Mouse (Mus musculus): Measurements from ENCODE around the gene Prm3. TPM values are rescaled to one million over a fixed set of nuclear protein-coding genes. Genes with fewer than 3 reads are reported as not detected.
"Not testable (repeated sequence)": the region's sequence is repeated elsewhere in the genome, so short reads cannot be mapped to it uniquely, and the experiment has no call there.

Prm3 gene
- polyA plus RNA-seq, 1 experiment from 2014 or later, result not detected

GRCm38 (mm10) chr16:10825840-10826239 lies 35.1 kb upstream of the Prm3 start:
- H3K4me2 ChIP-seq, result no peak overlapping the region
- no peak for ATAC-seq (ENCODE audit: low read depth)
- no peaks in the 10 kb centered on the region for H3K9me3 ChIP-seq (replicated peaks)
- no peaks in the 10 kb centered on the region for H3K4me1 ChIP-seq (replicated peaks)
- H3K36me3 ChIP-seq, result no peaks in the 10 kb centered on the region
- H3K27ac ChIP-seq, result no peak overlapping the region
- no peak for DNase-seq
- 72% methylated on average over 4 of the region's 4 CpGs for WGBS (ENCODE audit: insufficient replicate concordance)
- H3K27me3 ChIP-seq, result no peaks in the 10 kb centered on the region; the same call in 1 of the 2 replicates
- H3K9ac ChIP-seq, result no peak overlapping the region
- H3K4me3 ChIP-seq (replicated peaks), result no peak overlapping the region

GRCm38 (mm10) chr16:10824536-10824935 lies 33.8 kb upstream of the Prm3 start:
- no peak for ATAC-seq (ENCODE audit: low read depth)
- 71% methylated on average over 1 of the region's 1 CpGs for WGBS (ENCODE audit: insufficient replicate concordance)
- no peaks in the 10 kb centered on the region; the same call in 1 of the 2 replicates for H3K27me3 ChIP-seq
- H3K4me2 ChIP-seq, result no peak overlapping the region
- no peak overlapping the region for H3K27ac ChIP-seq
- DNase-seq, result no peak
- H3K4me3 ChIP-seq (replicated peaks), result no peak overlapping the region
- no peak overlapping the region for H3K9ac ChIP-seq
- H3K36me3 ChIP-seq, result no peaks in the 10 kb centered on the region
- no peaks in the 10 kb centered on the region for H3K4me1 ChIP-seq (replicated peaks)
- H3K9me3 ChIP-seq (replicated peaks), result no peaks in the 10 kb centered on the region

GRCm38 (mm10) chr16:10821387-10821786 lies 30.7 kb upstream of the Prm3 start:
- Histone ChIP-seq H3K4me1 (replicated peaks) (0 out of 2 replicates have a peak, but pooled peaks cover 3% of the 10 kb centered on the region), H3K27me3 (peaks cover 10% of the 10 kb centered on the region; the same call in 1 of the 2 replicates), H3K4me3 (replicated peaks) (no peak overlapping the region), H3K9ac (no peak overlapping the region), H3K27ac (no peak overlapping the region), H3K4me2 (no peak overlapping the region), H3K9me3 (replicated peaks) (no peaks in the 10 kb centered on the region), H3K36me3 (no peaks in the 10 kb centered on the region)
- DNase-seq, result no peak
- WGBS (ENCODE audit: insufficient replicate concordance), result 69% methylated on average over 4 of the region's 4 CpGs
- ATAC-seq (ENCODE audit: low read depth), result no peak

- DNase-seq (no peak), ATAC-seq (ENCODE audit: low read depth) (no peak)
- no peak overlapping the region for H3K4me2 ChIP-seq
- H3K4me3 ChIP-seq (replicated peaks), result no peak overlapping the region
- no peak overlapping the region for H3K9ac ChIP-seq
- H3K4me1 ChIP-seq (replicated peaks), result peaks cover 7% of the 10 kb centered on the region
- H3K9me3 ChIP-seq (replicated peaks), result no peaks in the 10 kb centered on the region
- H3K27ac ChIP-seq, result no peak overlapping the region
- peaks cover 11% of the 10 kb centered on the region; the same call in 1 of the 2 replicates for H3K27me3 ChIP-seq
- 53% methylated on average over 3 of the region's 3 CpGs for WGBS (ENCODE audit: insufficient replicate concordance)
- H3K36me3 ChIP-seq, result no peaks in the 10 kb centered on the region
These were observed 29.3 kb upstream of the Prm3 start for GRCm38 (mm10) chr16:10819966-10820365.

GRCm38 (mm10) chr16:10818579-10819135 lies 27.9 kb upstream of the Prm3 start:
- Histone ChIP-seq H3K4me1 (replicated peaks) (peaks cover 13% of the 10 kb centered on the region), H3K4me2 (no peak overlapping the region), H3K27ac (no peak overlapping the region), H3K36me3 (no peaks in the 10 kb centered on the region), H3K9ac (no peak overlapping the region), H3K27me3 (peaks cover 11% of the 10 kb centered on the region; the same call in 1 of the 2 replicates), H3K4me3 (replicated peaks) (no peak overlapping the region), H3K9me3 (replicated peaks) (no peaks in the 10 kb centered on the region)
- ATAC-seq (ENCODE audit: low read depth) (no peak), DNase-seq (no peak)
- 74% methylated on average over 4 of the region's 4 CpGs for WGBS (ENCODE audit: insufficient replicate concordance)

DNA sequence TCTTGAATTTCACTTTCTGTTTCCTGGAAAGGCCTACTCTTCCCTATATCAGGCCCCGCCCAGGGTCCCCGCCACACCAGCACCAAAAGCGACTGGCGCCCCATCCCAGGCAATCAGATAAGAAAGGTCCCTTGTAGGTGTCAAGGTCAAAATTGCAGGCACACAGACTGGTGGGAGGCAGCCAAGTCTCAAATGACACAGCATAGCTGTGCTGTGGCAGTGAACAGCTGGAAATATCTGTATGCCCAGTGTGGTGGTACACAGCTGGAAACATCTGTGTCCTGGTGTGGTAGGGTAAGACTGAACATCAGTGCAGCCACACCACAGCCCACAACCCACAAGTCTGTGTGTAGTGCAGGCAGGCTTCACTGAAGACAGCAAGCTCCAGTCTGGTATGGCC lies 24.1 kb upstream of the Prm3 start:
- no peak for DNase-seq
- Histone ChIP-seq H3K4me1 (replicated peaks) (peaks cover 13% of the 10 kb centered on the region), H3K27me3 (peaks cover 23% of the 10 kb centered on the region), H3K4me2 (no peak overlapping the region), H3K4me3 (replicated peaks) (no peak overlapping the region), H3K9me3 (replicated peaks) (no peaks in the 10 kb centered on the region), H3K27ac (no peak overlapping the region), H3K36me3 (no peaks in the 10 kb centered on the region), H3K9ac (no peak overlapping the region)
- WGBS (ENCODE audit: insufficient replicate concordance), result 28% methylated on average over 4 of the region's 4 CpGs
- ATAC-seq (ENCODE audit: low read depth), result peak; percentile 51

GRCm38 (mm10) chr16:10813726-10814125 lies 23.0 kb upstream of the Prm3 start:
- no peak for ATAC-seq (ENCODE audit: low read depth)
- WGBS (ENCODE audit: insufficient replicate concordance), result 46% methylated on average over 4 of the region's 4 CpGs

GRCm38 (mm10) chr16:10812865-10813371 lies 22.2 kb upstream of the Prm3 start, which contains the start of gene Gm11172:
TSS of gene Gm11172 (plus strand) at chr16:10812915.
- Histone ChIP-seq H3K9ac (no peak within 1 kb of the TSS), H3K4me1 (replicated peaks) (peaks cover 13% of the 10 kb centered on the region), H3K4me2 (no peak within 1 kb of the TSS), H3K9me3 (replicated peaks) (no peaks in the 10 kb centered on the region), H3K36me3 (no peaks in the 10 kb centered on the region), H3K27me3 (peaks cover 35% of the 10 kb centered on the region), H3K4me3 (replicated peaks) (no peak within 1 kb of the TSS), H3K27ac (no peak within 1 kb of the TSS)
- 30% methylated on average over 2 of the region's 2 CpGs for whole genome bisulfite sequencing (ENCODE audit: insufficient replicate concordance)
- DNase-seq (no peak), ATAC-seq (ENCODE audit: low read depth) (no peak)

More at GRCm38 (mm10) chr16:10813726-10814125, 23.0 kb upstream of the Prm3 start:
- no peaks in the 10 kb centered on the region for H3K9me3 ChIP-seq (replicated peaks)
- no peak overlapping the region for H3K27ac ChIP-seq
- no peak overlapping the region for H3K9ac ChIP-seq
- H3K4me3 ChIP-seq (replicated peaks), result no peak overlapping the region
- H3K4me2 ChIP-seq, result no peak overlapping the region
- H3K36me3 ChIP-seq, result no peaks in the 10 kb centered on the region
- H3K27me3 ChIP-seq, result peaks cover 31% of the 10 kb centered on the region
- H3K4me1 ChIP-seq (replicated peaks), result peaks cover 13% of the 10 kb centered on the region
- no peak for DNase-seq

- Histone ChIP-seq H3K36me3 (no peaks in the 10 kb centered on the region), H3K27ac (no peak overlapping the region), H3K4me3 (replicated peaks) (no peak overlapping the region), H3K9me3 (replicated peaks) (no peaks in the 10 kb centered on the region), H3K27me3 (peaks cover 35% of the 10 kb centered on the region), H3K9ac (no peak overlapping the region), H3K4me1 (replicated peaks) (peaks cover 10% of the 10 kb centered on the region), H3K4me2 (no peak overlapping the region)
- DNase-seq (no peak), ATAC-seq (ENCODE audit: low read depth) (no peak)
- WGBS (ENCODE audit: insufficient replicate concordance), result 76% methylated on average over 1 of the region's 1 CpGs
These were observed 19.7 kb upstream of the Prm3 start for GRCm38 (mm10) chr16:10810376-10810775.

GRCm38 (mm10) chr16:10805789-10806527 lies 15.2 kb upstream of the Prm3 start, which contains the start of gene Prm1:
TSS of gene Prm1 (minus strand) at chr16:10805839.
- H3K36me3 ChIP-seq, result no peaks in the 10 kb centered on the region
- H3K4me3 ChIP-seq (replicated peaks), result no peak within 1 kb of the TSS
- no peaks in the 10 kb centered on the region for H3K4me1 ChIP-seq (replicated peaks)
- H3K27me3 ChIP-seq, result peaks cover 29% of the 10 kb centered on the region
- H3K4me2 ChIP-seq, result no peak within 1 kb of the TSS
- DNase-seq (no peak), ATAC-seq (ENCODE audit: low read depth) (no peak)
- no peak within 1 kb of the TSS for H3K9ac ChIP-seq
- no peak within 1 kb of the TSS for H3K27ac ChIP-seq
- no peaks in the 10 kb centered on the region for H3K9me3 ChIP-seq (replicated peaks)
- 59% methylated on average over 10 of the region's 10 CpGs for WGBS (ENCODE audit: insufficient replicate concordance)

- not testable (repeated sequence) for ATAC-seq (ENCODE audit: low read depth); H3K36me3 ChIP-seq; H3K27ac ChIP-seq; H3K9ac ChIP-seq; H3K4me1 ChIP-seq (replicated peaks); DNase-seq; H3K4me2 ChIP-seq; H3K4me3 ChIP-seq (replicated peaks); H3K27me3 ChIP-seq; H3K9me3 ChIP-seq (replicated peaks)
- WGBS (ENCODE audit: insufficient replicate concordance), result 68% methylated on average over 3 of the region's 3 CpGs
These were observed 11.7 kb upstream of the Prm3 start for GRCm38 (mm10) chr16:10802420-10802819.
